Mouse (Mus musculus) limb, embryonic 13.5 days (tissue): ENCODE results near the gene Tbata. TPM values are rescaled to one million over a fixed set of nuclear protein-coding genes. Genes with fewer than 3 reads are reported as not detected.

ENCODE experiments used
- microRNA-seq: library from miRNA; unstranded; fragments of <30 nt; microRNA quantifications from one replicate; pipeline ENCODE4, GENCODE M21; 2016
- polyA plus RNA-seq: library from polyadenylated mRNA; unstranded; fragments of >200 nt; fragmentation: Nextera tagmentation; extraction: Ambion mirVana; gene quantifications from 2 replicates; pipeline ENCODE4 v1.2.1, GENCODE M21; 2015

Gene Tbata
- polyA plus RNA-seq, 1 experiment from 2014 or later = not detected

Small RNA genes within 50 kb of the gene (microRNA-seq; reads per million reads assigned to microRNA genes)
- not detected for gene Gm44308

Other genes starting within 250 kb of the Tbata start
- 11.1 and 11.7 TPM in 2 replicates for gene Pcbd1, start 82.6 kb upstream of the Tbata start, polyA plus RNA-seq
- 81.5 and 89.3 TPM in 2 replicates for gene Sgpl1, start 24.3 kb upstream of the Tbata start, polyA plus RNA-seq
- 2.1 and 2.8 TPM in 2 replicates for gene Adamts14, start 101.5 kb downstream of the Tbata start, polyA plus RNA-seq
- gene Prf1, start 125.9 kb downstream of the Tbata start, polyA plus RNA-seq = 0.05 TPM in 1 of 2 replicates, not detected in the other
- 20.2 and 24.1 TPM in 2 replicates for gene Pald1, start 211.6 kb downstream of the Tbata start, polyA plus RNA-seq
- gene Nodal, start 246.0 kb downstream of the Tbata start, polyA plus RNA-seq = 0.19 and 0.20 TPM in 2 replicates